Mouse (Mus musculus): ENCODE data around the gene Dpp8.

- TF ChIP-seq MAFK (IDR thresholded peaks at IDR 0.05; ENCODE audit: insufficient read depth, low read depth, low read length) (no peak), ZNF384 (IDR thresholded peaks at IDR 0.05; ENCODE audit: low read depth, low read length) (no peak)
Measured at GRCm38 (mm10) chr9:65027241-65027640, 5.0 kb upstream of the Dpp8 start.
